Mouse (Mus musculus): ENCODE measurements around the gene Olfr822. TPM values are rescaled to one million over a fixed set of nuclear protein-coding genes. Genes with fewer than 3 reads are reported as not detected.
"Not testable (repeated sequence)": the region's sequence is repeated elsewhere in the genome, so short reads cannot be mapped to it uniquely, and the experiment has no call there.

Gene Olfr822
- polyA plus RNA-seq (2012; rRNA removed): not detected in 2 replicates

DNA sequence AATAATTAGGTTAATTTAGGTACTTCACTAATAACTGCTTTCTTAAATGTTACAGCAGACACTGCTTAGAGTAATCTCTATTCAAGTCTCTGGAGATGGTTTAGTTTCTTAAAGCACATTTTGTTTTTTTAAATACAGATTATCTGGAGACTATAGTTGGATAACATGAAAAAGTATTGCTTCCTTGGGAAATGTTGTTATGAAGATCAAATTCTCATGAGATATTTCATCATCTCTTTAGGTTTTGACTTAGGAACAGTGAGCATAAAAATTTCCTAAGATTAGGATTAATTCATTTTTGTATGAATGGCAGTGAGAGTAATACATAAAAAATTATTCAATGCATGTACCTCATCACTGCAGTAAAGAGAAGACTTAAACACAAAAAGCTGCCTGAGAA is at the start of gene Olfr822:
Gene Olfr822, plus strand, starts transcription at position 301 of the 400 bp plus-strand sequence.
- DNase-seq (ENCODE audit: low read depth): no peak

DNA sequence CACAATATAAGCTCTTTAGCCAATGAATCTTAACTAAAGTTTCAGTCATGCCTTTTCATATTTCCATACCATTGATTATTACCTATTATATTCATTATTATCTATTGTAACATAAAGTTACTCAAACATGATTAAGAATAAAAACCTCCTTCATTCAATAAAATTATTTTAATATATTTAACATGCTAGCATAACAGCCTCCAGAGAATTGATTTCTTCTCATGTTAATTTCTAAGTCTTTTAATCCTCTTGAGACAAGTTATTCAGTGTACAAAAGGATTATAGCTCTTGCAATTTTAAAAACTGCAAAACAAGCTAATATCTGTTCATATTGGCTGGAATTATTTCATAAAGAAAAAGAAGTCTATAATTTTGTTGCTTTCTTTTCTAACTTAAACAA is 41.0 kb upstream of the Olfr822 start, which contains the start of gene Olfr821:
Gene Olfr821, plus strand, starts transcription at position 301 of the 400 bp plus-strand sequence.
- no peak for DNase-seq (ENCODE audit: low read depth)

DNA sequence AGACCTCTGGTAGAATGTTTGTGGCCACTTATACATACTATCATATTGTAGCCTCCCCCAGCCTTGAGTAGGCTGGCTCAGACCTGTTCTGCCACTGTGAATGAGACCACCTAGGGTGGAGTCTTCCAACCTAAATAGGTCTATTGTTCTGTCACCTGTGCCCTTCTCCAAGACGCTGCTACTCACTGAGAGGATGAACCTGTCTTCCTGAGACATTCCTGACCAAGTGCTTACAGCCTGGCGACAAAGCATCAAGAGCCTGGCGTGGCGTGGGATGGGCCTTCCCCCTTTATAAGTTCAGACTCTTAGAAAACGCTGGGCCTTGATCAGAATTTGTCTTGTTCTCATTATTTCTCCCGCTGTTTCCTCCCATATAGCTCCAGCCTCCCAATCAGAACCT is 33.9 kb upstream of the Olfr822 start:
- DNase-seq (ENCODE audit: low read depth): no peak

DNA sequence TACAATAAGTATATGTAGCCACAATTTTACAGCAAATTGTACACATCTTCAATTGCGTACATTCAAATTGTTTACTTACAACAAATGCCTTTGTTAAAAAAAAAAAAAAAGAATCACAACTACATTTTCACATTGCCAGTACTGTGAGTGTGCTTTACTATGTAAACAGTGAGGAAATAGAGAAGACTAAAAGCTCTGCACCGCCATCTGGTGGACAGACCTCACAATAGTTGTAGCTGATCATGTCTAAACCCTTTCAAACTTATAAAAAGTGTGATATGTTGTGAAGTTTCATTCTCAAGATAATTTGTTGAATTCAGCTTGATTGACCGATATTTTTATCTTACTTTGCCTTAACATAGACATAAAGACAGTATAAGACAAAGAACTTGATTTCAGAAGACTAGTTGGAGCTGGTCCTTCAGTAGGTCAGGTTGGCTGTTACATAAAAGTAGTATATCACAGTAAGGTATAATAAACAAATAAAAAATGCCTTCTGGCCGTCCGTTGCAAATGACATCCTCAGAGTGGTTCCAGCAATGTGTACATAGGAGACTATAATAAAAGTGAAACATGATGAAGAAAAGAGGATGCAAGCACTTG is 21.9 kb downstream of the Olfr822 start:
- DNase-seq (ENCODE audit: low read depth): no peak

DNA sequence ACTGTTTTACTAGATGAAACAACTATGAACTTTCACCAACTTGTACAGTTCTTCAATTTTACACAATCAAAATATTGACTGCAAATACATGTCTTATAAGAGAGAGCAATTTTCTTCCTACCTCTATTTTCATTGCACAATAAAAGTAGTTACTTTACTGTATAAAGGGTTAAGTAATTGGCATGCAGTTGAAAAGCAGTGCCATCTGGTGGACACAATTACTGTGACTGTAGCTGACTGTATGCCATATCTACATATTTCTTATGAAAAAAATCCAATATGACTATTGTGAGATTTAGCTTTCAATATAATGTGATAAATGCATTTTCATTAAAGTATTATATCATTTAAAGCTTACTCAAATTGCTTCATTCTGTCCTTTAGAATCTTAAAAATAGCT is 25.1 kb downstream of the Olfr822 start:
- DNase-seq (ENCODE audit: low read depth): no peak

DNA sequence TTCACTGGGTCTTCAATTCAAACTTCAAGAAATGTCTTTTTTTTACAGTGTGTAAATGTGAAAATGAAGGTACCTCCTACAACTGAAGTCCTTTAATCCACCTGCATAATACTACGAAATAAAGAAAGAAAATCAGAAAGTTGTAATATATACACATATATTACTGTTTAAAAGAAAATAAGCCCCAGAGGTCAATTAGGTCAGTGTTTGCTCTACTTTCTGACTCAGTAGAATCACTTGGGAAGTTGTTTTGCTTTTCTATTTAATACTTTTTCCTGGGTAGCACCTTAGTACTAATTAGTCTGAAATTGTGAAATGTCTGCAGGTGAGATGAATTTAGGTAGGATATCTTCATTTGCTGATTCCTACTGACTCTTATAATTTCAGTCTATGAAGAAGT is 44.3 kb downstream of the Olfr822 start, which contains the start of gene Olfr823:
Gene Olfr823, minus strand, starts transcription at position 101 of the 400 bp plus-strand sequence.
- DNase-seq (ENCODE audit: low read depth): not testable (repeated sequence)

DNA sequence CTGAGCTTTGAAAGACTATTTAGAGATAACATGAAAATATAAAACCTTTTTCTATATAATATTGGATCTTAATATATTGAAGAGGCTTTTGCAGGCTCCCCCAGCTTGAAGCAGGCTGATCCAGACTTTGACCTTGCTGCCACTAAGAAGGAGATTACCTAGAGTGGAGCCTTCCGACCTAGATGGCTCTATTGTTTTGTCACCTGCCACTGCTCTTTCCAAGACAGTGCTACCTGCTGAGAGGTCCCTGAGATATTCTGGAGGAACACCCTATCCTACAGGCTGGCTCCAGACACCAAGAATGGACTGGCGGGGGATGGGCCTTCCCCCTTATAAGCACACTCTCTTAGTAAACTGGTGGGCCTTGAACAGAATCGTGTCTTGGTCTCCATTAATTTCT is 45.0 kb downstream of the Olfr822 start:
- DNase-seq (ENCODE audit: low read depth): not testable (repeated sequence)

Other genes with a start within 250 kb of the Olfr822 start
- gene Olfr812, start 225.1 kb upstream of the Olfr822 start, polyA plus RNA-seq (2012; rRNA removed): not detected in 2 replicates
- not detected in 2 replicates for gene Olfr813, start 215.8 kb upstream of the Olfr822 start, polyA plus RNA-seq (2012; rRNA removed)
- gene Olfr814, start 191.4 kb upstream of the Olfr822 start, polyA plus RNA-seq (2012; rRNA removed): not detected in 2 replicates
- not detected in 2 replicates for gene Olfr815, start 165.3 kb upstream of the Olfr822 start, polyA plus RNA-seq (2012; rRNA removed)
- not detected in 2 replicates for gene Olfr816, start 155.6 kb upstream of the Olfr822 start, polyA plus RNA-seq (2012; rRNA removed)
- gene Olfr818, start 122.1 kb upstream of the Olfr822 start, polyA plus RNA-seq (2012; rRNA removed): not detected in 2 replicates
- gene Olfr819, start 103.9 kb upstream of the Olfr822 start, polyA plus RNA-seq (2012; rRNA removed): not detected in 2 replicates
- not detected in 2 replicates for gene Olfr247, start 95.1 kb upstream of the Olfr822 start, polyA plus RNA-seq (2012; rRNA removed)
- gene Gm10310, start 86.1 kb upstream of the Olfr822 start, polyA plus RNA-seq (2012; rRNA removed): not detected in 2 replicates
- gene Olfr820, start 58.6 kb upstream of the Olfr822 start, polyA plus RNA-seq (2012; rRNA removed): not detected in 2 replicates
- not detected in 2 replicates for gene Olfr821, start 40.9 kb upstream of the Olfr822 start, polyA plus RNA-seq (2012; rRNA removed)
- gene Olfr823, start 44.2 kb downstream of the Olfr822 start, polyA plus RNA-seq (2012; rRNA removed): not detected in 2 replicates
- gene Olfr824, start 58.8 kb downstream of the Olfr822 start, polyA plus RNA-seq (2012; rRNA removed): not detected in 2 replicates
- gene Olfr825, start 95.6 kb downstream of the Olfr822 start, polyA plus RNA-seq (2012; rRNA removed): not detected in 2 replicates
- not detected in 2 replicates for gene Olfr826, start 113.0 kb downstream of the Olfr822 start, polyA plus RNA-seq (2012; rRNA removed)
- not detected in 2 replicates for gene Olfr827, start 143.2 kb downstream of the Olfr822 start, polyA plus RNA-seq (2012; rRNA removed)
- gene Neurod4, start 209.0 kb downstream of the Olfr822 start, polyA plus RNA-seq (2012; rRNA removed): not detected in 2 replicates